Mouse (Mus musculus): ENCODE data around the gene Gm27029.
"Not testable (repeated sequence)": the region's sequence is repeated elsewhere in the genome, so short reads cannot be mapped to it uniquely, and the experiment has no call there.

The Gm27029 gene

GRCm38 (mm10) chr11:101424105-101424851 is at the start of gene Gm27029:
Gm27029 (minus strand) TSS chr11:101424796.
- no peak for DNase-seq (ENCODE audit: low read depth, low spot score)

GRCm38 (mm10) chr11:101474298-101474697 is 49.7 kb upstream of the Gm27029 start:
- no peak for DNase-seq (ENCODE audit: low read depth, low spot score)

GRCm38 (mm10) chr11:101473686-101474085 is 49.1 kb upstream of the Gm27029 start:
- DNase-seq (ENCODE audit: low read depth, low spot score), result not testable (repeated sequence)

GRCm38 (mm10) chr11:101472336-101472735 is 47.7 kb upstream of the Gm27029 start:
- DNase-seq (ENCODE audit: low read depth, low spot score), result no peak

- DNase-seq (ENCODE audit: low read depth, low spot score), result no peak
These were observed 47.3 kb upstream of the Gm27029 start for GRCm38 (mm10) chr11:101471926-101472325.

GRCm38 (mm10) chr11:101470206-101470605 is 45.6 kb upstream of the Gm27029 start:
- DNase-seq (ENCODE audit: low read depth, low spot score), result no peak

- no peak for DNase-seq (ENCODE audit: low read depth, low spot score)
These were observed 44.6 kb upstream of the Gm27029 start for GRCm38 (mm10) chr11:101469155-101469554.

GRCm38 (mm10) chr11:101468731-101469130 is 44.1 kb upstream of the Gm27029 start:
- DNase-seq (ENCODE audit: low read depth, low spot score), result no peak

GRCm38 (mm10) chr11:101468263-101468688 is 43.7 kb upstream of the Gm27029 start:
- DNase-seq (ENCODE audit: low read depth, low spot score), result no peak

GRCm38 (mm10) chr11:101467477-101468262 is 43.1 kb upstream of the Gm27029 start:
- DNase-seq (ENCODE audit: low read depth, low spot score), result no peak

GRCm38 (mm10) chr11:101466552-101466950 is 42.0 kb upstream of the Gm27029 start:
- DNase-seq (ENCODE audit: low read depth, low spot score), result not testable (repeated sequence)

- DNase-seq (ENCODE audit: low read depth, low spot score), result no peak
These were observed 41.4 kb upstream of the Gm27029 start, which contains the start of gene Vat1 for GRCm38 (mm10) chr11:101465869-101466551. Vat1 (minus strand) TSS chr11:101466230.

- DNase-seq (ENCODE audit: low read depth, low spot score), result no peak
These were observed 40.7 kb upstream of the Gm27029 start for GRCm38 (mm10) chr11:101465101-101465868.

- DNase-seq (ENCODE audit: low read depth, low spot score), result no peak
These were observed 39.9 kb upstream of the Gm27029 start, which contains the start of gene Rnd2 for GRCm38 (mm10) chr11:101464211-101465100. Rnd2 (plus strand) TSS chr11:101464999.

- no peak for DNase-seq (ENCODE audit: low read depth, low spot score)
These were observed 38.2 kb upstream of the Gm27029 start for GRCm38 (mm10) chr11:101462583-101463440.

- no peak for DNase-seq (ENCODE audit: low read depth, low spot score)
These were observed 37.5 kb upstream of the Gm27029 start for GRCm38 (mm10) chr11:101462141-101462540.

- DNase-seq (ENCODE audit: low read depth, low spot score), result no peak
These were observed 35.7 kb upstream of the Gm27029 start for GRCm38 (mm10) chr11:101460321-101460720.

GRCm38 (mm10) chr11:101459716-101460115 is 35.1 kb upstream of the Gm27029 start:
- DNase-seq (ENCODE audit: low read depth, low spot score), result no peak

- DNase-seq (ENCODE audit: low read depth, low spot score), result no peak
These were observed 33.6 kb upstream of the Gm27029 start for GRCm38 (mm10) chr11:101458217-101458616.

Data from embryo, embryonic 11.5 days (tissue).